Mouse (Mus musculus): Measurements from ENCODE around the gene Zbtb8b. TPM values are rescaled to one million over a fixed set of nuclear protein-coding genes. Genes with fewer than 3 reads are reported as not detected.

The Zbtb8b gene
- total and polyA plus RNA-seq, 3 experiments, result 0.08 to 0.29 TPM; not detected in 1

DNA sequence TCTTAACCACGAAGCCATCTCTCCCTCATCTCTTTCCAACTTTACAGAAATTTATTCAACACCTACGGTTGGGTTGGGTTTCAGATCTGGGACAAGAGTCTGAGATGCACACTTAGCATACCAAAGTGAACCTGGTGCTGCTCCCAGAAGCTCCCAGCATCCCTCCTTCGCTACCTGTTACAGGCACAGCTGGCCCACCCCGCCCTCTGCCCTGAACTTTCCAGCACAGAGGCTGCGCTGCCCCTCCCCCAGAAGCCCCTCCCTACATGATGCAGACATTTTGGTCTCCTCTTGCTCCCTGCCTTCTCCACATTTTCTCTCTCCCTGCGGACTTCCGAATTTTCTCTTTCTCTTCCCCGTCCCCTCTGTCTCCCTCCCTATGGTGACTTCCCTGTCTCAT lies 59.5 kb downstream of the Zbtb8b start:
- Histone ChIP-seq H3K79me2 (ENCODE audit: control insufficient read depth, insufficient read depth, low read length, poor library complexity) (no peaks in the 10 kb centered on the region; the same call in 1 of the 2 replicates), H3K9me3 (replicated peaks; ENCODE audit: insufficient read depth, low read length) (no peaks in the 10 kb centered on the region), H3K4me3 (ENCODE audit: control insufficient read depth in 1 of 2, insufficient read depth in 1 of 2, low read depth in 2 of 2, low read length in 2 of 2) (no peak overlapping the region), H3K9ac (ENCODE audit: control insufficient read depth, low read depth, low read length, poor library complexity, severe bottlenecking) (no peak overlapping the region), H3K36me3 (ENCODE audit: control insufficient read depth in 1 of 2, insufficient read depth in 2 of 2, low read length in 2 of 2) (peaks cover 0 to 5% of the 10 kb centered on the region in 2 experiments; a peak in 2 of 4 replicates), H3K4me1 (ENCODE audit: control insufficient read depth in 1 of 2, insufficient read depth in 2 of 2, low read length in 2 of 2) (peaks cover 2 to 17% of the 10 kb centered on the region in 2 experiments; a peak in 3 of 4 replicates), H3K27me3 (ENCODE audit: control insufficient read depth in 1 of 2, insufficient read depth in 2 of 2, low read length in 2 of 2) (peaks cover 0 to 3% of the 10 kb centered on the region in 2 experiments; a peak in 2 of 4 replicates), H3K27ac (ENCODE audit: control insufficient read depth, low read depth, low read length) (no peak overlapping the region)
- TF ChIP-seq TCF12 (IDR thresholded peaks at IDR 0.05; ENCODE audit: low read depth, low read length), result no peak
- no peak for TF ChIP-seq POLR2AphosphoS5 (IDR thresholded peaks at IDR 0.05; ENCODE audit: borderline replicate concordance, low read depth, low read length)
- no peak for TF ChIP-seq RAD21 (IDR thresholded peaks at IDR 0.05; ENCODE audit: low read depth, low read length)
- no peak for TF ChIP-seq MXI1 (IDR thresholded peaks at IDR 0.05; ENCODE audit: low read depth, low read length)
- TF ChIP-seq MYC (IDR thresholded peaks at IDR 0.05; ENCODE audit: low read depth, low read length), result no peak
- TF ChIP-seq E2F4 (IDR thresholded peaks at IDR 0.05; ENCODE audit: borderline replicate concordance, low read depth, low read length), result no peak
- TF ChIP-seq MAX (IDR thresholded peaks at IDR 0.05; ENCODE audit: low read length), result no peak
- no peak for TF ChIP-seq TBP (IDR thresholded peaks at IDR 0.05; ENCODE audit: low read depth, low read length)
- TF ChIP-seq GABPA (IDR thresholded peaks at IDR 0.05; ENCODE audit: low read depth, low read length), result no peak
- no peak for TF ChIP-seq JUND (IDR thresholded peaks at IDR 0.05; ENCODE audit: low read depth, low read length)
- DNase-seq (ENCODE audit: low read depth, low spot score), result no peak

DNA sequence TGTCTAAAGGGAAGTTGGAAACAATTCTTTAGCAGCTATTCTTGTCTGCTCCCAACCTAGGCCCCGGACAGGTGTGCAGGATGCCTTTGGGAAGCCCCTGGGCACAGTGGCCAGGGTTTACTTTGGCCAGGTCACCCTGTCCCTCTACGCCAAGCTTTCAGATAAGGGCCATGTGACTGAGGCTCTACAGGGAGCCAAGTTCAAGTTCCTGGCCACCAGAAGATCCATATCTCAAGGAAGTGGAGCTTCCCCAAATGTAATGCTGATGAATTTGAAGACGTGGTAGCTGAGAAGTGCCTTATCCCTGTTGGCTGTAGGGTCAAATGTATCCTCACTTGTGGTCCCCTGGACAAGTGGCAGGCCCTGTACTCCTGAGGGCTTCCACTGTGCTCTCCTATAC lies 60.8 kb downstream of the Zbtb8b start:
- no peaks in the 10 kb centered on the region for H3K9me3 ChIP-seq (replicated peaks; ENCODE audit: insufficient read depth, low read length)
- no peak overlapping the region for H3K9ac ChIP-seq (ENCODE audit: control insufficient read depth, low read depth, low read length, poor library complexity, severe bottlenecking)
- no peaks in the 10 kb centered on the region; the same call in 1 of the 2 replicates for H3K79me2 ChIP-seq (ENCODE audit: control insufficient read depth, insufficient read depth, low read length, poor library complexity)
- TF ChIP-seq USF2 (IDR thresholded peaks at IDR 0.05; ENCODE audit: borderline replicate concordance in 1 of 2, insufficient read depth in 1 of 2, low read depth in 1 of 2, low read length in 2 of 2) (0 out of 4 replicates have a peak, but pooled peaks of 1 of the 2 experiments have one; percentile 48), ZNF384 (IDR thresholded peaks at IDR 0.05; ENCODE audit: low read depth, low read length) (no peak), POLR2AphosphoS5 (IDR thresholded peaks at IDR 0.05; ENCODE audit: borderline replicate concordance, low read depth, low read length) (no peak), MXI1 (IDR thresholded peaks at IDR 0.05; ENCODE audit: low read depth, low read length) (peak; percentile 47), USF1 (IDR thresholded peaks at IDR 0.05; ENCODE audit: low read depth, low read length) (peak; percentile 90), RCOR1 (IDR thresholded peaks at IDR 0.05; ENCODE audit: low read depth, low read length) (no peak), ELF1 (IDR thresholded peaks at IDR 0.05; ENCODE audit: low read depth, low read length) (0 out of 2 replicates have a peak, but pooled peaks have one; percentile 35), GATA1 (IDR thresholded peaks at IDR 0.05; ENCODE audit: low read depth, low read length) (peak; percentile 82), MAX (IDR thresholded peaks at IDR 0.05; ENCODE audit: low read length) (peak; percentile 49; the same call in 1 of the 2 replicates), MYC (IDR thresholded peaks at IDR 0.05; ENCODE audit: low read depth, low read length) (peak; percentile 49; the same call in 1 of the 2 replicates), ETS1 (IDR thresholded peaks at IDR 0.05; ENCODE audit: low read depth, low read length) (peak; percentile 43; the same call in 1 of the 2 replicates)
- 0 out of 2 replicates have a peak overlapping the region, but pooled peaks have one; percentile 17 for H3K27ac ChIP-seq (ENCODE audit: control insufficient read depth, low read depth, low read length)
- no peak overlapping the region for H3K4me3 ChIP-seq (ENCODE audit: control insufficient read depth in 1 of 2, insufficient read depth in 1 of 2, low read depth in 2 of 2, low read length in 2 of 2)
- peaks cover 0 to 3% of the 10 kb centered on the region in 2 experiments; a peak in 2 of 4 replicates for H3K27me3 ChIP-seq (ENCODE audit: control insufficient read depth in 1 of 2, insufficient read depth in 2 of 2, low read length in 2 of 2)
- H3K36me3 ChIP-seq (ENCODE audit: control insufficient read depth in 1 of 2, insufficient read depth in 2 of 2, low read length in 2 of 2), result peaks cover 0 to 5% of the 10 kb centered on the region in 2 experiments; a peak in 2 of 4 replicates
- H3K4me1 ChIP-seq (ENCODE audit: control insufficient read depth in 1 of 2, insufficient read depth in 2 of 2, low read length in 2 of 2), result peaks cover 2 to 14% of the 10 kb centered on the region in 2 experiments; a peak in 3 of 4 replicates
- peak; percentile 58 for DNase-seq (ENCODE audit: low read depth, low spot score)

Measured in MEL (cell line).